Mouse (Mus musculus): ENCODE data around the gene Piezo1.

The Piezo1 gene

DNA sequence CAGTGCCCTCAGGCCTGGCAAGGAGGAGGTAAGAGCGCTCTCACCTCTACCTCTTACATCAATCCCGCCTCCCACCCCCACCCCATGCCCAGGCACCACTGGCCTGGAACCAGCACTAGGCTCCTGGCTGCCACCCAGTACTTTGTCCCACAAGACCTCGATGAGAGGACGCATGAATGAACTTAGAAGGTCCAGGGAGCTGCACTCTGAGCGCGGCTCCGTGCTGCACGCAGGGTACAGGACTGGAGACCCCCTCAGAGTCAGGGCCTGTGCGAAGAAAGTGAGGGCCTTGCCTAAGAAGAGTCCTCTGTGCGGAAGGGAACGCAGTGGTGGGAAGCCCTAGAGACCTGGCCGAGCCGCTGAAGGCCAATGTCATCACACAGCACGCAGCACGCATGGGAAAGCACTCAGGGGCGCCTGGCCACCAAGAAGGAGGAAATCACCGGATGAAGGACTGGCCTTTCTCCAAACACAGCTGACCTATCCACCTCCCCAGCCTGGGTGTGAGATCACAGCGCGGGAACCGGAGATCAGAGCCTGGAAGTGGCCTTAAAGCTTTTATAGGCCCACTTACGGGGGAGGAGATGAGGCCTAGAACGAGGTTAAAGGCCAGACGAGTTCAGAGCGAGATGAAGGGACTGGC, 4.2 kb downstream of the Piezo1 start:
- peak in 1 of 2 experiments; percentile 54 for DNase-seq (ENCODE audit: low spot score in 2 of 2)

DNA sequence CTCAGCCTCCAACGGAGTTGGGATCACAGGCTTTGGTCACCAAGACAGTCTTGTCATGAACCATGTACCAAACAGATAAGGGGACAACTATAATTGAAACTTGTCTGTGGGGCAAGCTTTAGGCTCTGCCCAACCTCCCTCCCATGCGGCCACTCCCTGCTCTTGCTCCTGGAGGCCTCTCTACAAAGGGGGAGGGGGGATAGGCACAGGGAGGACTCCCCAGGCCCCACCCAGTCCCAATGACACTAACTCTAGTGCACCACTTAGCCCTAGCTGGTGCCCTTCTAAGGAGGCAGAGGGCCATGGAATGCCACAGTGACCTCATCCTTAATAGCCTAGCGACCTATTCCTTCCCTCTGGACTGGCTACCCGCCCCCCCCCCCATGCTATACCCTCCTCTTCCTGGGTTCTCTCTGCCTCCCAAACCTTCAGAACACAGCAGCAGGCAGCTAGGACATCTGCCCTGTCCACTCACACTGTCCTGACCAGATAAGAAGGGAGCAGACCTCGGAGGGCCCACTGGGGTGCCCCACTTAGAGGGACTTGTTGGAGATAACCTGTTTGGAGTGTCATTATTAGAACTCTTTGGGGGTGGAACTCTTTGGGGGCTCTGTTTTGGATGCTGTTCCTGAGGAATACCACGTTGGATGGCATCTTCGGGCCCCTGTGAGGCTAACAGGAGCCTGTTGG, 4.9 kb downstream of the Piezo1 start:
- DNase-seq (ENCODE audit: low spot score in 2 of 2): peak; percentile 54 to 64

DNA sequence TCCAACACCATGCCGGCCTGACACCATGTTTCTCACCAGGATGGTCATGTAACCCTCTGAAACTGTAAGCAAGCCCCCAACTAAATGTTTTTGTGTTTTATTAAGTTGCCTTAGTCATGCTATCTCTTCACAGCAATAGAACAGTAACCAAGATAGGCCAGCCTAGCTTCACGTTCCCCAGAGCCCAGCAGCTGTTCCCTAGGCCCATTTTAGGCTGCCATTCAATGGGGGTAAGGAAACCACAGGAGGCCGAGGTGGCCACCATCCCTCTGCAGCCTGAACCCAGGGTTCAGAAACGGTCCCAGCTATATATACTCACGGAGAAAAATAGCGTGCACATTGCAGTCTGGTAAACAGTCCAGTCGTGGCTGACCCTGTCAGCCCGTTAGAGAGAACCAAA, 7.0 kb downstream of the Piezo1 start:
- no peak for DNase-seq (ENCODE audit: low spot score in 2 of 2)

DNA sequence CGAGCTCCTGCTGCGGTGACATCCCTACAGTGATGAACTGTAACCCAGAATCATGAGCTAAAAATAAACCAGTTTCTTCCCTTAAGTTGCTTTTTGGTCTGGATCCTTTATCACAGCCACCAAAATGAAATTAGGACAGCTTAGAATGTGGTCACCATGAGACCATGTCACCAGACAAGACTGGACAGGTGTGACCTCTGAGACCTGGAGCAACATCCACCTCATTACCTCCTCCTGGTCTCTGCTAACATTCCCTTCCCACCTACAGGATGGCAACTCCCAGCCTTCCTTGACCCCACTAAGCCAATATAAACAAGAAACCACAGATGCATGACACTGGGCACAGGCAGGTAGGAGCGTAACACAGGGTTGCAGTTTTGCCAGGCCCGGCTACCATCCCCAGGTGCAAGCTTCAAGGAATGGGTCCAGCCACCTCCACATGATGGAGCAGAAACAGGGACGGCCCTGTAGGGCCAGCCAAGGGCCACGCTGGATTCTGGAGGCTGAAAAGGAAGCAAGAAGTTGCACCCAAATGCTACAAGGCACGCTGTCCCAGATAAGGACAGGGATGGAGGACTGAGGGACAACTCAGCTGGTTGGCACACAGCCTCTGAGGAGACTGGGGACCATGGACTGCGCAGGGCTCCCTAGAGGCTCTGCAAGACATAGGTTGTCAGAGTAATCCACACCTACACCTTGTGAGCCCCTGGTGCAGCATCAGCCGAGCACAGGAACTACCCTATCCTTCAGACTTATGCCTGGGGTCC, 12.6 kb downstream of the Piezo1 start:
- DNase-seq (ENCODE audit: low spot score in 2 of 2): peak; percentile 45 to 53

DNA sequence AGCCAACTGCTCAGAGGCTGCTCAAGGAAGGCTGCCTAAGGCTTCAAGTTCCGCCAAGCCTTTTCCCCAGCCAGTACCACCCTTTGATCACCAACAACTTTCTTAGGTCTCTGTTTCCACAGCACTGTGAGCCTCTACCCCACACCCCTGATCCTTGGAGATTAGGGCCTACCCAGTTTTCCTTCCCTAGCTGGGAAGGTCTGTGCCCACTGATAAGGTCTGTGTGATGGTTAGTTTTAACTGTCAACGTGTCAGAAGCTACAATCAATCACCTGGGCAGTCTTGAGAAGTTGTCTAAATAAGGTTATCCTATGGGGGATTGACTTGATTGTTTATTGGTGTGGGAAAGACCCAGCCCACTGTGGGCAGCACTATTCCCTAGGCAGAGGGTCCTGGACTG, 13.3 kb downstream of the Piezo1 start:
- DNase-seq (ENCODE audit: low spot score in 2 of 2): peak in 1 of 2 experiments; percentile 45

DNA sequence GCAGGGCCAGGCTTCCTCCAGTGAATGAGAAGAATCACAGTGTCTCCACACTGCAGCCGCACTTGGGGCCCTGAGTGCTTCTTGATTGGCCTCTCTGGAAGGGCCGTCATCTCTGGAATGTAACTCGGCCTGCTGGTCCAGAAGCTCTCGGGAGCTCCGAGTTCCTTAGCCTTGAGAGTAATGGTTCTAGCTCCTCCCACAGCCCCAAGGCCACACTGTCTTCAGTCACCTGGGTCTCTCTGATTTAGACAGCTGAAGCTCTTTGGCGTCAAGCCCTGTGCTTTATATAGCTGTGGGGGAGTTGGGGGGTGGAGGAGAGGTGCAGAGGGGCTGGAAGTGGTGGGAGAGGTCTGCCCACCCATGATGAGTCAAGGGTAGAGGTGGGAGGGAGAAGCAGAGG, 14.1 kb downstream of the Piezo1 start:
- DNase-seq (ENCODE audit: low spot score in 2 of 2): peak in 1 of 2 experiments; percentile 37

DNA sequence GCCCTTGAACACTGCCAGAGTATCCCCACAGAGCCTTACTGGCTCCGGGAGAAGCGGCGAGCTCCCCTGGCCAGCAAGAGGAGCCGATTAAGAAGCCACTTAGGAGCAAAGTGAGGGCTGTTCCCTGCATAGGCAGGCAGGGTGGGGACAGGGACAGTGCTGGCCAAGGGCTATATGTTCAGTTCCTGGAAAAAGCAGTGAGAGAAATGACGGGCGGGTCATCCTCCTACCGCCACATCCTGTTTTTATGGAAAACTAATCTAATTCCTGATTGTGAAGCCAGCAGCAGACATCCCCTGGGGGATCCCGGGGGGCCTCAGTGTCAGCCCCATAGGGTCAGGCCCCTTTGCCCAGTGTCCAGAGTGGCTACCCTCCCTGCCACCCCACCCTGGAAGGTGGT, 19.8 kb downstream of the Piezo1 start:
- DNase-seq (ENCODE audit: low spot score in 2 of 2): no peak

DNA sequence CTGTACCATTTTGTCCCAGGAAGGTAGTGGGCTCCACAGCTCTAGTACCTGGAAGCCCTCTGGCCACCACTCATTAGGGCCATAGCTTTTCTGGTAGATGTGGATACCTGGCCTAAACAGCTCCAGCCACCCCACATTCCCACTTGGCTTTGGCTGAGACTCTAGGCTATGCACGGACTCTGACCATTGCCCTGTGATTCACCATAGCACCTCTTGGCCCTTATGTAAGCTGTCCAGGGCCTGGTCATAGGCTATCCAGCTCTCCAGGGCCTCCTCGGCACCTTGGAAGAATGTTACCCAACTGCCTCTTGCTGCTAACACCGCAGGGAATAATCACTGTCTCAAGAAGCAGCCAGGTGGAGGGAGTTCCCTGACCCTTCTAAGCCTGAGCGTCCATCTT, 22.0 kb downstream of the Piezo1 start:
- no peak for DNase-seq (ENCODE audit: low spot score in 2 of 2)

DNA sequence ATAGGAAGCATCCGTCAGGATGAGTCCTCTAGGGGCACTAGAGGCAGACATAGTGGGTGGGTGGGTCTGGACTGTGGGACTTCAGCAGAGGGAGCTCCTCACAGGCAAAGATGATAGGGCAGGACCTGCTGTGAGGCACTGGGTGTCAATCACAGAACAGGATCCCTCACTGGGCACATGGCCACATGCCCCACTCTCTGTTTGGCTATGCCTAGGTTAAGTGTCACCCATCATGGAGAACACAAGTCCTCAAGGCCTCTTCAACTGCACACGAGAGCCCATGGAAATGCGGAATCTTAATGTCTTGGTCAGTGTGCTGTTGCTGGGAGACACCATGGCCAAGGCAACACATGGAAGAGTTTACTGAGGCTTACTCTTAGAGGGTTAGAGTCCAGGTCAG, 23.2 kb downstream of the Piezo1 start:
- no peak for DNase-seq (ENCODE audit: low spot score in 2 of 2)

DNA sequence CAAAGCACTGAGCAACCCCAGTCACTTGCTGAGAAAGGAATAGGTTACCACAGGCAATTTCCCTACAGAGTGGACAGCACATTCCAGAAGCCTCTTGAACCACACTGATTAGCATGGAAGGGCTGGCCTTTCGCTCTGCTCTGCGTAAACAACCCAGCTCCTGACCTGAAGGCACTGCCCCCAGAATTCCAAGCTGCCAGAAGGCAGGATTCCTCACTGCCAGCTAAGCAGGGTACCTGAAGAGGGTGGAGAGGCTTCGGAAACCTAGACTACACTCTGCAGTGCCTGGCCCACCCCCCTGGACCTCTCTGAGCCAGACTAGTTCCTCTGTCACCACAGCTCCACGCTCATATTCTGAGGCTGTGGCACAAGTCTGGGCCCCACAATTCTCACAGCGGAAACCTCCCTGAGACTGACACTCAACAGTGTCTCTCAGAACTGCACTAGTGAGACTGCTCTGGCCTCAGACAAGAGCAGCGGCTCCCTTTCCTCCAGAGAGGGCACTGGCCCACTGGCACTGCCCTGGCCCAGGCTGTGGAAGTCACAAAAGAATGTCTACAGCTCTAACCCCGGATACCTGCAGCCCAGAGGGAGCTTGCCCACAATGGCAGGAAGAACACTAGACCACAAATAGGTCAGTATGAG, 24.5 kb downstream of the Piezo1 start:
- DNase-seq (ENCODE audit: low spot score in 2 of 2): no peak

DNA sequence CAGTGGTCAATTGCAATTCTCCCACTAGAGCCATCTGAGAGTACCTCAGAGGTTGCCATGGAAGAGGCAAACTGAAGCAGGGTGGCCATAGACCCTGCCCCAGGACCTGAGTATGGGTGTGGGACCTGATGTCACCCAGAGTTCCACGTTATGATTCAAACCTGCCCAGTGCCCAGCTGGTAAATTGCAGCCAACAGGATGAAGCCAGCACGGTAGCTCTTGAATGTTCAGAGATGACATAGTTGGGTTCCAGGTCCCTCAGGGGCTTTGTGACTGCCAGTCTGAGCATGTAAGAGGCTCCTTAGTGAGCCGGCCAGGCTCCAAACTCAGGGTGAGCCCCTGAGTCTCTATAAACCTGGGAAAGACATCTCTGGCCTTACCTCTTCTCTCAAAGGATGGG, 25.0 kb downstream of the Piezo1 start:
- DNase-seq (ENCODE audit: low spot score in 2 of 2): no peak

DNA sequence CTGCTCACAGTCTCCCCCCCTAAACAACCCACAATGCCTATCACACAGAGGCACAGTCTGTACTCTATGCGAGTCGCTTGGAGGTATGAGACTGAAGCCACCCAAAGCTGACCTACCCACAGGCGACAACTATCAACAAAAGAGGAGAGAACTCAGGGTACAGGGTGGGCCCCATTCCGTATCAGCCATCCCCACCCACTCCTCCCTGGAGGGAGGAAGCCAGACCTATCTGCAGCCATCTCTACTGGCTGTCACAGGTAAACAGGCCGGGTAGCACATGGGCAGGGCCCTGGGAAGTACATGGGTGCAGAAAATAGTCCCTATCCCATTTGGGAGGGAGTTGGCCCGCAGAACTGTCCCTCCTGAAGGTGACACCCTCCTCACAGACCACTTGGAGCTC, 26.1 kb downstream of the Piezo1 start:
- no peak for DNase-seq (ENCODE audit: low spot score in 2 of 2)

DNA sequence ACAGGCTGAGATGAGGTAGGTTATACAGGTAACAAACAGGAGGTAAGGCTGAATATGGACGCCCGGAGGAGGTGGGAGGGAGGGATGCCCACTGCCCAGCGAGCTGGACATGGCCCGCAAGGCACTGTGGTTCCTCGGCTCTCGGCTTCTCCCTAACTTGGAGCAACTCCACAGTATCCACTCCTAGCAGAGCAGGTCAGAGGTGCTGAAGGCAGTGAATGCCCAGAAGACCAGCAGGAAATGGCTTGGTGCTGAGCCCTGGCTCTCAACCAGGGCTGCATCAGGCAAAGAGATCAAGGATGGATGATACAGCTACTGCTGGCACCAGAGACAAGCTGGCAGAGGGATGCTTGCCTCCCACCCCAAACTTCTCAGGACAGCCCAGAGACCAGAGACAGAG, 26.6 kb downstream of the Piezo1 start:
- DNase-seq (ENCODE audit: low spot score in 2 of 2): no peak

DNA sequence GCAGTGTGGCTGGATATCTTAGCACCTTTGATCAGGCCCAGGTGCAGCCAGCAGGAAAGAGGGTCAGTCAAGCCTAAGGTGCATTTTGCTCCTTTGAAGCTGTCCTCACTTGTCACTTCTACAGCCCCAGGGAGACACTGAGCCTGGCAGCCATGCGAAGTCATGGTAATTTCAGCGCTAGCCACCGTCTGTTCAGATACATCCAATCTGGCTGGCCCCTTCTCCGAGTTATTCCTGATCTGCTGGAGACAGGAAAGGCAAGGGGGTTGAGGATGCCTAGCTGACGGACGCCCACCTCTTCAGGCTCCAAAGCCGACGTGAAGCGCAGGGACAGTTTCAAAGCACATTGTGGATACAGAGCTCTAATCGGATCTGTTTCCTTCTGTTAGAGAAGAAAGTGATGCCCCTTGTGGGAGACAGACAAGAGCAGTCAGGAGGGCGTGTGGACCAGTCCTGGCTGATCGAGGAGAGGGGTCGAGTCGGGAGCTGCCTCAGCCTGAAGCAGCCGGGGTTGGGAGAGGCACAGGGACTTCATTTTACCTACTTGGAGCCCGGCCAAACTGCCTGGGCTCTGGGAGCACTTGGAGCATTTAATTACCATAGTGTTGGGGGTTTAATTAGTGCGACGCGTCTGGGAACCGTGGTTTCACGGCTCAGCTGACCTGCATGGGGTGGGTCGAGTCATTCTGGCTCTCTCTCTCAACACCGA, 27.3 kb downstream of the Piezo1 start:
- DNase-seq (ENCODE audit: low spot score in 2 of 2): no peak

DNA sequence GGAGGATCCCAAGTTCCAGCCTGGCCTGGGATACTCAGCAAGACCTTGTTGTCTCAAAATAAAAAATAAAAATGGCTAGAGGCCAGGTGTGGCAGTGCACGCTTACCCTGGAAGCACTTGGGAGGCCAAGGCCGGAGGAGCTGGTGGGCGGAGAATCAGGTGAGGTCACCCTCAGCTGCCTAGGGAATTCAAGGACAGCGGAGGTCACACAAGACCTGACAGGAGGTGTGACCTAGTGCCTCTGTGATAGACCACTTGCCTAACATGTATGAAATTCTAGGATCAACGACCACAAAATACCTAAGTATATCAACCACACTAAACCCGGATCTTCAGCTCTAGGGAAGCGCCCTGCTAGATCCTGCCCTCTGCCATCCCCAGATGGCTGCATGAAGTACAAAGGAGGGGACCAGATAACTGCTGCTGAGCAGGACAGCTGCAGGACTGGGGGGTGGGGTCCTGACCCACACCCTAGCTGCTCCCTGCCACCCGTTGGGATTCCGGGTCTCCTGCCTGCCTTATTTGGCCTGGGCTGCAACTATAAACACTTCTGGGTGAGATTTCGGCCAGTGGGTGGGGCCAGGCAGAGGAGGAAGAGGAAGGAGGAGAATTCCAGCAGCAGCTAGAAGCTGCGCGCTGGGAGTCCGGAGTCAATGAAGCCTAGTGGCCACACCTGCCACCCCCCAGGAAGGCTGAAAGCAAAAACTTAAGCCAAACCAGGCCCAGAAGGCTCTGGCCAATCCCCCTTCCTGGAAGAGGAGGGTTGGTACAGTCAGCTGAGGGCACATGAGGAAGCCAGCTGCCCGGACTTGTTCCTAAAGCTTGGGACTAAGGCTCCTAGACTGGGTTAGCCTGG, 28.1 kb downstream of the Piezo1 start:
- no peak for DNase-seq (ENCODE audit: low spot score in 2 of 2)

DNA sequence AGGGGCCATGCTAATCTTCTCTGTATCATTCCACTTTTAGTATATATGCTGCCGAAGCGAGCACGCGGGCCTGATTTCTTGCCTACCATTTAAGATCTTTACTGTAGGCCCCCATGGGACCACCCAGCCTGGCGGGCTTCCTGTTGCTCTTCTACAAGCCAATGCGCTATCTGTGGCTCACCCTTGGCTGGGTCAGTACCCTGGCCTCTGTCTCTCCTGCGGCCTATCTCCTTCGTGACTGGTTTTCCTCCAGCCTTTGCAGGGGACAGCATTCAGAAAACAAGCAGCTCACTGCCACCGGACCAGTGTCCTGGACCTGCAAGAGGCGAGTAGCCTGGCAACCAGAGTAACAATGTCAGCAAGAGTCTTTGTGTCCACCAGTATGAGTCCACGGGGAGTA, 30.5 kb downstream of the Piezo1 start:
- no peak for DNase-seq (ENCODE audit: low spot score in 2 of 2)

DNA sequence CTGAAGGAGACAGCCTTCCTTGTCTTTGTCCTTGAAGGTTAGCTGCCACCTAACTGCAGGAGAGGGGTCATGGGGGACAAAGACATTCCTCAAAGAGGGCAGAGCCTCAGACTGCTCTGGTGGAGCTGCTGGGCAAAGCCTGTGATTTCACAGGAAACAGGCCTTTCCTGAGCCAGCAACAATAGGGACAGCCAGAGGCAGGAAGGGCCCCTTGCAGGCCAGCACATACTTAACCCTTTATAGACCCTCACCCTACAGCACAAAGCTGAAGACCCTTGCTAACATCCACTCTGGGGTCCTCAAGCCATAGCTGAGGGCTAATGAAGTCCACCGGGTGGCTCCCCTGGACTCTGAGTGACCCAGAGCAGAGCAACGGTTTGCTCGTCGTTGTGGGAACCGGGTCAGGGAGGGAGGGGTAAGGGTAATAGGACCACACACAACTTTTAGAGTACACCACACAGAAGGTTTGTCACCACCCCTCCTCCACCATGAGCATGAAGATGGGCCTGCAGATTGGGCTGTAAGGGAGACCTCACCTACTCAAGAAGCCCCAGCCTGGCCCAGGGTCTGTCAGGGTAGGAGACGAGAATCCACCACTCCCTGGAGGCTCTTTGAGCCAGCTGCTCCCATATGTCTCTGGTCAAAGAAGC, 33.5 kb downstream of the Piezo1 start:
- no peak for DNase-seq (ENCODE audit: low spot score in 2 of 2)

DNA sequence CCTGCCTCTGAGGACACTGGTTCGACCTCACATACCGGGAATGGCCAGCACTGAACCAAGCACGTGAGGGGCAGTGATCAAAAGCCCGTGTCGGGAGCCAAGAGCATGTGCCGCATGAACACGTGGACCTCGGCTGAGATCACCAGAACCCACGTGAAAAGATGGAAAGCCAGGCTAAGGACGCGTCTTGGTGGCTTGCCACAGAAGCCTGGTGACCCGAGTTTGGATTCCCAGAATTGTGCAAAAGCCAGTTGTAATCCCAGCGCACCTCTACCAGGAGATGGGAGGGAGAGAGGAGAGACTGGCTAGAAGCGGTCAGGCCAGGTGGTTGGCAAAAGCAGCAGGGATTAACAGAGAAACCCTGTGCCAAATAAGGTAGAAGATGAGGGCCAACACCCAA, 35.4 kb downstream of the Piezo1 start:
- DNase-seq (ENCODE audit: low spot score in 2 of 2): no peak

DNA sequence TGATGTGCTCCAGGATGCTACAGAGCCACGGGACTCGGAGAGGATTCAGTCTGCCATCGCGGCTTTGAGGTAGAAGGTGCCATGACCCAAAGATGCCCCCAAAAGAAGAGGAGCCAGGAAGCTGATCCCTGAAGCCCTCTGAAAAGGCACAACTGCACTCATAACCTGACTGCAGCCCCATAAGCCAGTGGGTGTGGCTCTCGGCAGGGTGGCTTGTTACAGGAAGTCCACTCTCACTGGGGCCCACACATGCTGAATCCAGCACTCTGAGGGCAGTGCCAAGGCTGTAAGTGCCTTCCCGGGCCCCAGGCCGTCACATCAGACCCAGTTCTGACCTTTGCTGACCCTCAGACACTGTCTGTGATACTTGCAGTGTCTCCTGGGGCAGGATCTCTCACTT, 38.7 kb downstream of the Piezo1 start:
- DNase-seq (ENCODE audit: low spot score in 2 of 2): no peak

DNA sequence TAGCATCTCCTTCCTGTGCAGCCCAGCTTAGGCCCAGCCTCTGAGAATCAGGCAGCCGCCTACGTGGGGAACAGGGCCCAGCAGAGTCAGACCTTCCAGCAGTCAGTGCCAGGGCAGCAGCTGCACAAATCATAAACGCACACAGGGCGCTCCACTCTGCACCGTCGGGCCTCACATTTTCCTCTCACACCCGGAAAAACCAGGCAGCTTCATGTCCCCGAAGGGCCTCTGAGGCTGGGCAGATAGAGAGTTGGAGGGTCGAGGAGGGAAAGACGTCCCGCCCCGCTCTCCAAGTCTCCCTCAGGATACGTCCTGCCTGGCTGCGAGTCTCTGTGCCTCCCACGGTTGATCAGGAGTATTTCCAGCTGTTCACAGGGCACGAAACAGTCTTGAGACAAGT, 39.6 kb downstream of the Piezo1 start:
- DNase-seq (ENCODE audit: low spot score in 2 of 2): no peak
